ENCODE assay signal across 17 mouse cellular contexts in the genomic region with DNA sequence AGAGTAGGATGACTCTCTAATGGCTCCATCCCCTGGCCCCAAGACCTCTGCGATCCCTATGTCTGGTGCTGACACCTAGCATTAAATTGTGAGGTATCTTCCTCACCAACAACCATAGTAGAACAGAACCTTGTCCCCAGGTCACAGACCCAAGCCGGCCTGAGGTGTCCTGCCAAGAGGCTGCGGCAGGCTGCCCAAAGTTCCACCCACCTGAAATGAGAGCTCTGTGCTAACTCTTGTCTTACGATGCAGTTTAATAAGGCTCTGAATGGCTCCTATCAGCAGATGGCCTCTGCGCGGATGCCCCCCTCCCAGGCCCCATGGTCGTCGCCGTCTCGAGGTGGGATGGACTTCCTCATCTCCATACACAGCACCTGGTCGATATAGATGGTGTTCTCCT. TPM values are rescaled to one million over a fixed set of nuclear protein-coding genes. Genes with fewer than 3 reads are reported as not detected.
"Had no signal": no experiment of that assay in that cellular context is flagged by ENCODE, and none has a peak within 500 bp of the region (broad histone marks: within the 10 kb centered on the region; RNA-seq: fewer than 3 reads in every experiment).

No protein-coding gene starts in this region.

- H3K4me2 ChIP-seq: intestine, embryonic 15.5 days; limb, embryonic 13.5 days; midbrain, embryonic 13.5 days; stomach, embryonic 15.5 days had no signal

- H3K4me1 ChIP-seq: midbrain, embryonic 13.5 days had no signal

- H3K4me3 ChIP-seq: intestine, embryonic 15.5 days; limb, embryonic 13.5 days; midbrain, embryonic 13.5 days; myocyte; stomach, embryonic 15.5 days had no signal

- ATAC-seq: intestine, embryonic 15.5 days; midbrain, embryonic 13.5 days had no signal

- H3K9ac ChIP-seq: intestine, embryonic 15.5 days; limb, embryonic 13.5 days; liver, embryonic 14.5 days; midbrain, embryonic 13.5 days; stomach, embryonic 15.5 days had no signal

- H3K27ac ChIP-seq: intestine, embryonic 15.5 days; limb, embryonic 13.5 days; liver, embryonic 14.5 days; midbrain, embryonic 13.5 days; stomach, embryonic 15.5 days had no signal

- H3K9me3 ChIP-seq: intestine, embryonic 15.5 days; limb, embryonic 13.5 days; stomach, embryonic 15.5 days had no signal

- H3K27me3 ChIP-seq: intestine, embryonic 15.5 days; limb, embryonic 13.5 days; midbrain, embryonic 13.5 days; stomach, embryonic 15.5 days had no signal

- H3K36me3 ChIP-seq: intestine, embryonic 15.5 days; limb, embryonic 13.5 days; midbrain, embryonic 13.5 days; stomach, embryonic 15.5 days had no signal

RNA-seq across cellular contexts. Expression of gene Tekt1, which starts 17.8 kb away (rescaled TPM):
- total RNA-seq: liver, adult 2 months; megakaryocyte-erythroid progenitor cell, adult 5-6 weeks had no signal
- polyA plus RNA-seq: large intestine, adult 2 months; liver, adult 2 months; liver, embryonic 14.5 days; myocyte; spleen, adult 2 months had no signal

RNA-seq across cellular contexts. Expression of gene Fbxo39, which starts 30.2 kb away (rescaled TPM):
- total RNA-seq: layer of hippocampus, adult 8-10 months; layer of hippocampus, postnatal 14 days; left cerebral cortex, adult 18-20 months; left cerebral cortex, postnatal 10 days; left cerebral cortex, postnatal 4 days; liver, adult 2 months; megakaryocyte-erythroid progenitor cell, adult 5-6 weeks had no signal
- polyA plus RNA-seq: intestine, embryonic 15.5 days; large intestine, adult 2 months; limb, embryonic 13.5 days; liver, adult 2 months; liver, embryonic 14.5 days; lung, embryonic 16.5 days; midbrain, embryonic 13.5 days; neural tube, embryonic 11.5 days; stomach, embryonic 15.5 days had no signal
